Mouse (Mus musculus): ENCODE measurements at regions not wholly inside any gene's neighbourhood (a gene's known extent, or its start where the extent isn't known, plus 50 kb on each side); places are given as distances from the start of the nearest gene placed in this dataset.

GRCm38 (mm10) chr16:86945058-86945457 is 408.9 kb upstream of the N6amt1 start:
- Histone ChIP-seq H3K4me1 (ENCODE audit: control insufficient read depth in 1 of 2, insufficient read depth in 2 of 2) (no peaks in the 10 kb centered on the region), H3K36me3 (replicated peaks in 1 of 2; ENCODE audit: control insufficient read depth in 1 of 2, insufficient read depth in 1 of 2, low read length in 1 of 2) (no peaks in the 10 kb centered on the region), H3K4me2 (ENCODE audit: insufficient read depth, low read depth, poor library complexity, severe bottlenecking) (no peak overlapping the region), H3K9ac (ENCODE audit: insufficient read depth, low read depth) (no peak overlapping the region), H3K27ac (ENCODE audit: insufficient read depth, low read depth) (no peak overlapping the region), H3K9me3 (replicated peaks; ENCODE audit: low read length) (no peaks in the 10 kb centered on the region), H3K79me2 (replicated peaks; ENCODE audit: control insufficient read depth, extremely low read depth, insufficient read depth, poor library complexity, severe bottlenecking) (no peaks in the 10 kb centered on the region), H3K27me3 (replicated peaks) (no peaks in the 10 kb centered on the region), H3K4me3 (replicated peaks in 1 of 3; ENCODE audit: low read depth in 2 of 3, low read length in 2 of 3, poor library complexity in 1 of 3) (no peak overlapping the region)
- dilution Hi-C loops (cut with MboI; ENCODE audit: extremely low pct_ligation_motif_present, extremely low pct_unique_long_range_greater_than_20kb, low sequenced_read_pairs) (no loop called here), in situ Hi-C loops (cut with MboI; ENCODE audit: low pct_ligation_motif_present, low pct_unique_long_range_greater_than_20kb, low sequenced_read_pairs) (no loop called here)
- no peak for DNase-seq (ENCODE audit: extremely low read depth)
- TF ChIP-seq NELFE (IDR thresholded peaks at IDR 0.05; ENCODE audit: low read depth, low read length) (no peak), JUND (conservative IDR thresholded peaks at IDR 0.05; ENCODE audit: low read depth, low read length) (no peak), SIN3A (IDR thresholded peaks at IDR 0.05; ENCODE audit: low read length) (no peak)

GRCm38 (mm10) chr16:86934989-86935388 is 419.0 kb upstream of the N6amt1 start:
- Histone ChIP-seq H3K4me3 (replicated peaks in 1 of 3; ENCODE audit: low read depth in 2 of 3, low read length in 2 of 3, poor library complexity in 1 of 3) (no peak overlapping the region), H3K9ac (ENCODE audit: insufficient read depth, low read depth) (no peak overlapping the region), H3K9me3 (replicated peaks; ENCODE audit: low read length) (no peaks in the 10 kb centered on the region), H3K79me2 (replicated peaks; ENCODE audit: control insufficient read depth, extremely low read depth, insufficient read depth, poor library complexity, severe bottlenecking) (no peaks in the 10 kb centered on the region), H3K27me3 (replicated peaks) (no peaks in the 10 kb centered on the region), H3K4me2 (ENCODE audit: insufficient read depth, low read depth, poor library complexity, severe bottlenecking) (no peak overlapping the region), H3K36me3 (replicated peaks in 1 of 2; ENCODE audit: control insufficient read depth in 1 of 2, insufficient read depth in 1 of 2, low read length in 1 of 2) (no peaks in the 10 kb centered on the region), H3K4me1 (ENCODE audit: control insufficient read depth in 1 of 2, insufficient read depth in 2 of 2) (no peaks in the 10 kb centered on the region), H3K27ac (ENCODE audit: insufficient read depth, low read depth) (no peak overlapping the region)
- in situ Hi-C loops (cut with MboI; ENCODE audit: low pct_ligation_motif_present, low pct_unique_long_range_greater_than_20kb, low sequenced_read_pairs) (no loop called here), dilution Hi-C loops (cut with MboI; ENCODE audit: extremely low pct_ligation_motif_present, extremely low pct_unique_long_range_greater_than_20kb, low sequenced_read_pairs) (no loop called here)
- DNase-seq (ENCODE audit: extremely low read depth): no peak
- no peak for TF ChIP-seq E2F4 (IDR thresholded peaks at IDR 0.05; ENCODE audit: insufficient replicate concordance, low read depth, low read length)
- no peak for TF ChIP-seq MEF2A (IDR thresholded peaks at IDR 0.05; ENCODE audit: borderline replicate concordance, low read depth, low read length)
- TF ChIP-seq SIN3A (IDR thresholded peaks at IDR 0.05; ENCODE audit: low read length): no peak
- no peak for TF ChIP-seq BHLHE40 (IDR thresholded peaks at IDR 0.05; ENCODE audit: low read depth, low read length)
- no peak for TF ChIP-seq MAX (IDR thresholded peaks at IDR 0.05; ENCODE audit: low read length)
- TF ChIP-seq JUN (IDR thresholded peaks at IDR 0.05; ENCODE audit: insufficient read depth, low read depth, low read length): no peak
- no peak for TF ChIP-seq ELF1 (IDR thresholded peaks at IDR 0.05; ENCODE audit: low read depth, low read length)
- no peak for TF ChIP-seq JUND (conservative IDR thresholded peaks at IDR 0.05; ENCODE audit: low read depth, low read length)
- no peak for TF ChIP-seq RAD21 (IDR thresholded peaks at IDR 0.05; ENCODE audit: low read depth, low read length)
- no peak for TF ChIP-seq HCFC1 (IDR thresholded peaks at IDR 0.05; ENCODE audit: low read depth, low read length)
- no peak for TF ChIP-seq KAT2A (IDR thresholded peaks at IDR 0.05; ENCODE audit: insufficient replicate concordance, low read length)
- TF ChIP-seq GABPA (IDR thresholded peaks at IDR 0.05; ENCODE audit: insufficient replicate concordance, low read depth, low read length): no peak
- no peak for TF ChIP-seq ZKSCAN1 (IDR thresholded peaks at IDR 0.05; ENCODE audit: borderline replicate concordance, low read depth, low read length)
- no peak for TF ChIP-seq PAX5 (IDR thresholded peaks at IDR 0.05; ENCODE audit: low read length)
- no peak for TF ChIP-seq ZMIZ1 (IDR thresholded peaks at IDR 0.05; ENCODE audit: low read depth, low read length)
- TF ChIP-seq USF2 (conservative IDR thresholded peaks at IDR 0.05; ENCODE audit: low read depth, low read length): no peak
- no peak for TF ChIP-seq POLR2A (IDR thresholded peaks at IDR 0.05; ENCODE audit: low read depth, low read length)

All from CH12.LX (cell line).